Mouse (Mus musculus) MN1 (cell line): Measurements from ENCODE around the gene Eif2ak3.
"Not testable (repeated sequence)": the region's sequence is repeated elsewhere in the genome, so short reads cannot be mapped to it uniquely, and the experiment has no call there.

Source experiments
- DNase-seq: peaks from one replicate; pipeline ENCODE4 v3.0.0-alpha.2; 2016; ENCODE audit warnings: low spot score

The Eif2ak3 gene

GRCm38 (mm10) chr6:70844002-70844804 lies at the start of gene Eif2ak3:
Gene Eif2ak3, plus strand, starts transcription at chr6:70844515.
- DNase-seq = peak; percentile 99

- no peak for DNase-seq
These were observed 47.4 kb upstream of the Eif2ak3 start for GRCm38 (mm10) chr6:70796940-70797339.

- peak; percentile 38 for DNase-seq
These were observed 46.6 kb upstream of the Eif2ak3 start for GRCm38 (mm10) chr6:70797581-70798251.

DNA sequence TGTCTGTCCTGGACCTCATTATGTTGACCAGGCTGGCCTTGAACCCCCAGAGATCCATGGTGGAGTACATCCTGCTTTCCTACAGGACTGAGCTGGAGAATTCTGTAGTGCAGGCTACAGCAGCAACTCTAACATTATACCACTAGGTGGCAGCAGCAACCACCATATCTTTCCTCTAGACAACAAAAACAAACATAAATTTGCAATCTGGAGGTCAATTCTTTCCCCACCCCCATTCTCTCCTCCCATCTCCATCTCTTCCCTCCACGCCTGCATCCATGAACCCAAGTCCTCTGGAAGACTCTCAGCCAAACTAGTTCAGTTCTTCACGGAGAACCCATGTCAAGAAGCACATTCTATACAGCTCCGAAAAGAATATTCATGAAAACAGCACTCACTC lies 39.7 kb upstream of the Eif2ak3 start:
- DNase-seq = peak; percentile 71

DNA sequence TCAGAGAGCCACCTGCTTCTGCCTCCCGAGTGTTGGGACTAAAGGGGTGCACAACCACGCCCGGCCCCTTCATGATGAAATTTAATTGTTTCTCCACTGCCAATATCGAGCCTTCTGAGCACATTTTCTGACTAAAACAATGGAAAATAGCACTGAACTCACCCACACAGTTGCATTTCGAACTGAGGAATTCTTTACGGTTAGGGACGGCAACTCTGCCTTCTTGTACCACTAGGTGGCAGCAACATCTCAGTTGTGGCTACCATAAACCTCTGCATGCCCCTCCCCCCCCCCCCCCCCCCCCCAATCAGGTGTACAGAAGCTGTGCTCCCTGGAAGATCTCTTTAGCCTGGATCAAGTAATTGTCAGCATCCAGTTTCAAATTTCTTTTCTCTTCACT lies 39.0 kb upstream of the Eif2ak3 start:
- DNase-seq = peak; percentile 72

- peak; percentile 70 for DNase-seq
These were observed 38.3 kb upstream of the Eif2ak3 start for GRCm38 (mm10) chr6:70805820-70806513.

DNA sequence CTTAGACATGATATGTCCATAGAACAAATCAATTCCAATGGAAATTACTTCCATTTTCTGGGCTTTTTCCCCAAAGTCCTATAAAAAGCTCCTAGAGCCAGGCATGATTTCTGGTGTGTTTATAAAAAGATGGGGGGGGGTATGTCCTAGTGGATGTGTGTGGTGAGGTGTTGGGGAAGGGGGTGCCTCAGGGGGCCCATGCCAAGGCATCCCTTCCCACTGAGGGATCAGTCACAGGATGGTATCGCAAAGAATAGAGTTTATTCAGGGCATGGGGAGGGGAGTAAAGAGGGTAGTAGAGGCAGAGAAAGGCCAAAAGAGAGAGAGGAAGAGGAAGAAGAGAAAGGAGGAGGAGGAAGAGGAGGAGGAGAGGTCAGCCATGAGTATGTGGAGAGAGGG lies 37.8 kb upstream of the Eif2ak3 start:
- DNase-seq = no peak

GRCm38 (mm10) chr6:70810524-70810923 lies 33.8 kb upstream of the Eif2ak3 start:
- DNase-seq = no peak

DNA sequence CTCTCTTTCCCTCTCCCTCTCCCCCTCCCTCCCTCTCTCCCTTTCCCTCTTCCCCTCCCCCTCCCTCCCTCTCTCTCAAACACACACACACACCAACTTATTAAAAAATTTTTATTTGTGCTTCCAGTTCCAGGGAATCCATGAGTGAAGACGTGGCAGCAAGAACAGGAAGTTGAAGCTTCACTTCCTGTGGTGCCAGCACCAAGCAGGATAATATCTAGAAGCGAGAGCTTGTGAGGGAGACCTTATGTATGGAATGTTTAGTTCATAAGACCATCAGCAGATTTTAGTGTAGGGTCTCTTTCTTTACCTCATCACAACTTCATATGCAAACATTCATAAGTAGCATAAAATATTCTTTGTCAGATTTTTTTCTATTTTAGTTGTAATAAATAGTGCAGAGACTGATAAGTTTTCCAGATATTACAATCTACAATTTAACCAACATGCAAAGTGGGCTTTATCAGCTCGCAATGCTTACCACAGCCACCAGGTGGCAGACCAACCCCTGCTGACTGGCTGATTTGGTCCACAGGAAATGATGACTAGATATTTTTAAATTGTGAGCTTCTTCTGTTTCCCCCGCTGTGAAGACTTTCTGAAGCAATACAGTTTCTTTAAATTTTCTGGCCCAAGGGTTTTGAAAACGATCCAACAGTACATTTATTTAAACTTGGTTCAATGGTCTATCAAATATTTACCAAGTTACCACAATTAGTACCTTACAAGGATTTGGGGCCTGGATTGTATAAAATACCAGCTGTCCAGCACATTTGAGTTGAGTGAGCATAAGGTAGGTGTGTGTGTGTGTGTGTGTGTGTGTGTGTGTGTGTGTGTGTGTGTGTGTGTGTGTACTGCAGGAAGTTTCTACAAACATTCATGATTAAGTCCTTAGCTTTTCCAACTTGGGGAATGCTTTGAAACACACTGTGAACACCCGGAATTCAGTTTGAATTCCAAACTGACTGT lies 32.5 kb upstream of the Eif2ak3 start:
- DNase-seq = peak; percentile 68

- DNase-seq = no peak
These were observed 31.8 kb upstream of the Eif2ak3 start for GRCm38 (mm10) chr6:70812526-70812895.

GRCm38 (mm10) chr6:70813921-70814628 lies 30.2 kb upstream of the Eif2ak3 start:
- peak; percentile 25 for DNase-seq

GRCm38 (mm10) chr6:70814629-70814950 lies 29.7 kb upstream of the Eif2ak3 start:
- DNase-seq = no peak

- no peak for DNase-seq
These were observed 28.8 kb upstream of the Eif2ak3 start for GRCm38 (mm10) chr6:70815471-70815870.

DNA sequence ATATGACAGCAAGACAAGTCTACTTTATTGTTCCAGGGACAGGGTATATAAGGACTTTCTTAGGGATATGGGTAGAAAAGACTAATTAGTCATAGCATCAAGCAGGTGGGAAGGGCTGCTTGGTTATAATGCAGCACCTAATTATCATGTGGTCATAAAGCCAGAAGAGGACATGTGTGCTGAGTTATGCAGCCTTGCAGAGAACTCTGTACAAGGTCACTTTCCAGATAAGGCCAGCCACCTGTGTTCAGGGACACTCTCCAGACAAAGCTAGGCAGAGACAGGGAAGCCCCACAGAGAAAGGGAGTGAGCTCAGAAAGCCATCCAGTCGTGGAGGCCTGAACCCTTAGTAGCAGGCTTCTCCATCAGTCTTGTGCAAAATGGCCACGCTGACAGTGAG lies 22.7 kb upstream of the Eif2ak3 start:
- DNase-seq = no peak

- DNase-seq = no peak
These were observed 21.9 kb upstream of the Eif2ak3 start for GRCm38 (mm10) chr6:70822386-70822910.

- not testable (repeated sequence) for DNase-seq
These were observed 21.0 kb upstream of the Eif2ak3 start for GRCm38 (mm10) chr6:70823277-70823676.

DNA sequence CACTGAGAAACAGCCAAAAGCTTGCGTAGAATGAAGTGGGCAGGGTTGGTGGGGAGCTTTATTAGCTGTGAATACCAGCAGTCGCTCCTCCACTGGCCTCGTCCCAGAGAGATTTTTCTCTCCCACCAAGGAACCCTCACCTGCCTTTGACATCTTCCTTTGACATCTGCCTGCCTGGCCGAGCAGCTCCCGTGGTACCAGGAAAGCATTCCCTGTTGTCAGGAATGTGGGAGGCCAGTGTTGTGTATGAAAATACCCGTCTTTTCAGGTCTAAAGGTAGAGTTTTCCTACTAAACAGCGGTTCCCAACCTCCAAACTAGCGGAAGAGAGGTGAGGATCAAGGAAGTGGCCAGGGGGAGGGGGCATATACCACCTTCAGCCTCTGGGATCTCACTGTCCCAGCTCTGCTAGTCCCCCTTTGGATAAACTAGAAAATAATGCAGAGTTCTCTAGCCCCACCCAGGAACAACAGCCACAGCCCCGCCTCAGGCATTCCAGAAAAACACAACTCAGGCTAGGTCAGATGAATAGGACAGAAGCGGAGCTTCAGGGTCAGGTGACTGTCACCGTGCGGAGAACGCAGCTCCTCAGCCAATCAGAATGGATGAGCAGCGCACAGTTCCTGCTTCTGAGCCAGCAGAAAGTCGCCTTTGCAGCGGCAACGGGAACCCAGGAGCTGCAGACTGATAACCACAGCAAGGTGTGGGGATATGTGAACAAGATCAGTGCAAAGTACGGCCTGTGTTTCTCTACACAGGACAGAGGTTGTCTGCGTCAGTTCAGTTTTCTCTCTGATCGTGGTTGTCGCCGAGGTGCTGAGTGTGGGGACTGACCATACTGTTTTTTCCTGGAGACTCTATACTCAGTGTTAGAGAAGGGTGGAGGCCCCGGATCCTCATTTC lies 20.0 kb upstream of the Eif2ak3 start:
- DNase-seq = peak; percentile 47

GRCm38 (mm10) chr6:70824987-70825337 lies 19.4 kb upstream of the Eif2ak3 start:
- DNase-seq = no peak

DNA sequence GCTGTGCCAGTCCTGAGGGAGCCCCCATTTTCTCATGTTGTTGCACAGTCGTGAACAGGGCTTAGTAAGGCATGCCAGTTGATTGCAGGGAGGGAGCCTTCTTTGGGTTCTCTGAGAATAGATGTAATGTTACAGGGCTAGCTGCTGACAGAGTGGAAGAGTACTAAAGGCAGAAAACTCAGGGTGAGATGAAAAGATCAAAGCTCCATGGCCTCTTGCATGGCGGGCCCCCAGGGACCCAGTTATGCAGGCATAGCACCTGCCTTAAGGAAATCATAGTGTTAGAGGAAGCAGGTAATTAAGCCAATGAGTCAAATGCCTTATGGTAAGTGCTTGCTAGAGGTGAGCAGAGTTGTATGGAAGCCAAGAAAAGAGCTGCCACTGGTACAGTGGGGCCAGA lies 14.9 kb upstream of the Eif2ak3 start:
- no peak for DNase-seq

- no peak for DNase-seq
These were observed 13.8 kb upstream of the Eif2ak3 start for GRCm38 (mm10) chr6:70830552-70830951.
